Mouse (Mus musculus): Measurements from ENCODE around the gene Tango6. TPM values are rescaled to one million over a fixed set of nuclear protein-coding genes. Genes with fewer than 3 reads are reported as not detected.
"Not testable (repeated sequence)": the region's sequence is repeated elsewhere in the genome, so short reads cannot be mapped to it uniquely, and the experiment has no call there.

Gene Tango6
- total RNA-seq, 2 experiments from 2014 or later: 5.7 to 7.1 TPM

GRCm38 (mm10) chr8:106870051-106870450 lies 187.2 kb downstream of the Tango6 start, which contains the start of gene Has3:
Gene Has3 (plus strand): TSS chr8:106870242.
- peak in 1 of 2 experiments; percentile 30 for DNase-seq (ENCODE audit: extremely low spot score in 1 of 2, low spot score in 1 of 2)

GRCm38 (mm10) chr8:106870537-106871327 lies 187.9 kb downstream of the Tango6 start:
- peak; percentile 56 for DNase-seq (ENCODE audit: extremely low spot score in 1 of 2, low spot score in 1 of 2)

GRCm38 (mm10) chr8:106871328-106871926 lies 188.6 kb downstream of the Tango6 start:
- no peak for DNase-seq (ENCODE audit: extremely low spot score in 1 of 2, low spot score in 1 of 2)

DNA sequence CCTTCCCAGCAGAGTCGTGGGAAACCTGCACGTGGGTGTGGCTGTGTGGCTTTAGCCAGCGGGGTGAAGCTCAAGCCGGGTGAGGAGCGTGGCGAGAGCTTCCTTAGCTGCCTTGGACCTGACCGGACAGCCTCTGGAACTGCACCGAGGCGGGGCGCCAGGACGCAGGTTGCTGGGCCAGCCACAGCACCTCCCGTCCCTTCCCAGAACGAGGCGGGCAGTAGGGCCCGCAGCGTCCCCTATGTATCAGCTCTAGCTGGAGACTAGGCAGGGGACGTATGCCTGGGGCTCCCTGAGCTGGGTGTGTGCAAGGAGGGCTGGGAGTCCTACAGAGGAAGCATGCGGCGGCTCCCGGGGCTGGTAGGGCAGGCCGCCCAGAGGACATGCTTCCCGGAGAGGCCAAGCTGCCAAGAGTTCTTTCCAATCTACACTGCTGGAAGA lies 189.1 kb downstream of the Tango6 start:
- DNase-seq (ENCODE audit: extremely low spot score in 1 of 2, low spot score in 1 of 2): peak; percentile 25 to 34

DNA sequence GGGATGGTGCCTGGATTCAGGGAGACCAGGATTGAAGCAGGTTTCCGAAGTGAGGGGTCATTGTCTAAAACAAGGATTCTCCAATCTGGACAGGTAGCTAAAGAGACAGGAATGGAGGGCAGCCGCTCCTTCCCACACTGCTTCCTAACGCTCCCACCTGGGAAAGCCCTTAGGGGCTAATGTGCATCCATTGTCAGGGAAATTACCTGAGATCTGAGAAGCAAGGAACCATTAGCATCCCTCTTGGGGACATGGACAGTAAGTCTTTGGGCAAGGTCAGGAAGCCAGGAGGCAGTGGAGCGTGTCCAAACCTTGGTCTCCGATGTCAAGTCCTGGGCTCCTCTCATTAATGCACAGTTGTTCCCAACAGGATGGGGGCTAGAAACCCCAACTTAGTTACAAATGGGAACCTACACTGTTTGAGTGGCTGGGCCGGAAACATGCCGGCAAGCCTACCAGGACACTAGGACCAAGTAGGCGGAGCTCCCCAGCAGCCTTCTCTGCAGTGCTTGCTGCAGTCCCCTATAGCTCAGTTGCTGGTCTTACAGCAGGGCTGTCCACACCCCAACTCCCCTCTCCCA lies 189.7 kb downstream of the Tango6 start:
- DNase-seq (ENCODE audit: extremely low spot score in 1 of 2, low spot score in 1 of 2): no peak

DNA sequence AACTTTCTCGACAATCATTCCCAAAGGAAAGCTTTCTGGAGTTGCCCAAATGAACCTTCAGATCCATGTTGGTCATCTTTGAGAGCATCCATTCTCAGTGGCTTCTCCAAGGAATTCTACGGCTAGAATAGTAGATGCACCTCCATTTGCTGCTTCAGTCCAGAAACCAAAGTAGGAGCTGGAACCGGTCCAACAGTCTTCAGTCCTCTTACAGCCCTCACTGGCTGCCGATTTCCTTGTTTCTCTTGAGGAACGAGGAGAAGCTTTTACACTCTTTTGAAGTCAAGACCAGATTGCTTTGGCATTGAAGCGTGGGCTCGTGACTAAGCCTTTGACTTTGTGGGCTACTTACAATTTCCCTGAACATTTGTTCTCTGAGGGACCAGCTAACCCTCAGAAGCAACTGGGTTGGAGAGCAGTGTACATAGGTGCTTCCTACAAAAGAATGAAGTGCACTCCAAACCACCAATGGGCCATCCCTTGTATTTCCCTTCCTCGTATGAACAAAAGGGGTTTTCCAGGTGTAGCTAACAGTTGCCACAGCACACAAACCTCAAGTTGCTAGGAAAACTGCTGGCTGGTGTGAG lies 197.3 kb downstream of the Tango6 start:
- no peak for DNase-seq (ENCODE audit: extremely low spot score in 1 of 2, low spot score in 1 of 2)

DNA sequence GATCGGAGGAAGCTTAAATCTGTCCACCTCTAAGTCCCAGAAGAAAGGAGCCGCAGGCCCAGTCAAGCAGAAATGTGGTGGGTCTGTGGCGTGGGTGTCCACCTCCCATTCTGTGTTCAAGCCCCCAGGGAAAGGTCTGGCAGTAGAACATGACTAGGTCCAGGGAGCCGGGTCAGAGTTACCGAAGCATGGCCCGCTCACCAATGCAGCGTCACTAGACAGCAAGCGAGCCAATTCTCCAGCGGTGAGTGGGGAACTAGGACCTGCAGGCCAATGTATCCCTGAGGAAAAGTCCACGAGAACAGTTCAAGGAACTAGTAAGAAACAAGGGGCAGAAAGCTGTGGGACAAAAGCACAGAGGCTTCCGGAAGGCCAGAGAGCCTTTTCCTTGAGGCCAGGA lies 201.2 kb downstream of the Tango6 start:
- not testable (repeated sequence) for DNase-seq (ENCODE audit: extremely low spot score in 1 of 2, low spot score in 1 of 2)

GRCm38 (mm10) chr8:106884826-106885400 lies 202.0 kb downstream of the Tango6 start:
- not testable (repeated sequence) for DNase-seq (ENCODE audit: extremely low spot score in 1 of 2, low spot score in 1 of 2)

GRCm38 (mm10) chr8:106887336-106888189 lies 204.7 kb downstream of the Tango6 start:
- peak; percentile 45 to 90 for DNase-seq (ENCODE audit: extremely low spot score in 1 of 2, low spot score in 1 of 2)

DNA sequence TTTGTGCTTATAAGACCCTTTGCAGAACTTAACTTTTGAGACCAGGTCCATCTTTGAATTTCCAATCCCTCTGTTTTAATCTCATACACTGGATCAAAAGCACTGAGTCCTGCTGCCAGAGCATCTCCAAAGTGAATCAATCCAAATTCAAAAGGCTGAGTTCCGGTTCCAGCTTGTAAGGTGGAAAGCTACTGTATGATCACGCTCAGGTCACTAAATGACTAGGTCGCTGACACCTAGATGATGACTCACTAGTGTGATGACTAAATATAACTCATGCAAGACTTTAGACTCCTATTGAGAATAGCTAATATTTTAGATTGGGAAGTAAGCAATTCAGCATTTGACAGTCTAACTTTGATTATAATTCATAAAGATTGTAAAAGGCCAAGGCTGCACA lies 205.9 kb downstream of the Tango6 start:
- DNase-seq (ENCODE audit: extremely low spot score in 1 of 2, low spot score in 1 of 2): no peak

- DNase-seq (ENCODE audit: extremely low spot score in 1 of 2, low spot score in 1 of 2): no peak
Measured at GRCm38 (mm10) chr8:106892210-106892805, 209.4 kb downstream of the Tango6 start.

GRCm38 (mm10) chr8:106892806-106893451 lies 210.1 kb downstream of the Tango6 start:
- no peak for DNase-seq (ENCODE audit: extremely low spot score in 1 of 2, low spot score in 1 of 2)

DNA sequence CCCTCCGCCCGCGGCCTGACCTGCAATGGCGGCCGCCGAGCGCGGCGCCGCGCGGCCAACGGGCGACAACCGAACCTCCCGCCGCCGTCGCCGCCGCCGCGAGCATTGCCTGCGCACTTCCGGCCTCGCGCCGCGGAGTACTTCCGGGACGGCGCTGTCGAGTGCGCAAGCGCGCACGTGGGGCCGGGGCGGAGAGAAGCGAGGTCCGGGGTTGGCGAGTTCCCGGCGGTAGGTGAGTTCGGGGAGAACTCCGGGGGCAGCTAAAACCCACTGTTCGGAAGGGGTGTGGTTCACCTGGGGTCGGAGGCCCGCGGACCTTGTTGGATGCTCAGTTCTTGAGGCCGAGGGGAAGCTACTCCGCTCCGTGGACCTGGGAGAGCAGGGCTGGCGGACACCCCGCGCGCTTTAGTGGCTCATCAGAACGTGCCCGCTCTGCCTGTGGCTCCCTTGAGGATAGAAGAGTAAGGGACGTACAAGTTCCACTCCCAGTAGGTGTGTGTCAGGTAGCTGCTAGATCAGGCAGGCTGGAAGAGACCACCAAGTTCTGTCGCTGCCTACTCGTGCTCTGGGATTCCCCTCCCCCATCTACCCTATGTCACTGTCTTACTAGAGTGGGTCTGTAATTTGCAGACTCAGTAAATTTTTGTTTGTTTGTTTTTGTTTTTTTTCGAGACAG lies 210.8 kb downstream of the Tango6 start, which contains the start of gene Utp4:
Utp4 (plus strand) TSS at position 156 of the 676 bp plus-strand sequence.
- peak; percentile 74 to 79 for DNase-seq (ENCODE audit: extremely low spot score in 1 of 2, low spot score in 1 of 2)

DNA sequence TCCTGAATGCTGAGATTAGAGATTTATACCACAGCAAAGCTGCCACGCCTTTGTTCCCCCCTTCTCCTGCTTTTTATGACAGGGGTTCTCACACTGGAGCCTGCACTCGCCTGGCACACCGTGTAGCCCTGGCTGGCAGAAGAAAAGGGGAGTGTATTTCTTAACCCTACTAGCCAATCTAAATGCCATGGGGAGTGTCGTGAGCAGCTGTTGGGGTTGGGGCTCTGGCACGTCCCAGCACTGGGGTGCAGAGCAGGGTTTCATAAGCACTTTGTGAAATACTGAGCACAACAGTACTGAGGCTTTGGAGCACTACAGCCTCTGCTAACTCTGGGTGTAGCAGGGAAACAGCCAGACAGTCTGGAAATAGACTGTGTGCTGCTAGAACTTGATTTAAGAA lies 216.6 kb downstream of the Tango6 start:
- DNase-seq (ENCODE audit: extremely low spot score in 1 of 2, low spot score in 1 of 2): no peak

Measured in layer of hippocampus, postnatal 25 days (tissue).